Mouse (Mus musculus): ENCODE data around the gene Acp4.
"Not testable (repeated sequence)": the region's sequence is repeated elsewhere in the genome, so short reads cannot be mapped to it uniquely, and the experiment has no call there.

The Acp4 gene

DNA sequence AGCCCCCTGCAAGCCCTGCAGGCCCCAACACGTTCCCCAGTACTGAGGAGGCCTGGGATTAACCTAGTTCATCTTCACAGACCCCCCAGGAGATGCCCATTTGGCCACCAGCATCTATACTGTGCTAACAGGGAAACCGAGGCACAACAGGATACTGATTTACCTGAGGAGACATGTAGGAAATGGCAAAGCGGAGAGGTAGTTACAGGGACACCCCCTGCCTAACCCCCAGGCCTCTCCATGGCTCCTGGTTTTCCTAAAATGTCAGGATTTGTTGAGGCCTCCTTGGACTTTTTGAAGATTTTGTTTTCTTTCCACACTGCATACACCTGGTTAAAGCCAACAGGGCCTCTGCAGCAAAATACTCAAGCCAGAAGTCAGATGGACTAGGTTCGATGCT is at the start of gene Acp4:
TSS of gene Acp4 (minus strand) at position 101 of the 400 bp plus-strand sequence.
- no peak for DNase-seq

- DNase-seq = peak; percentile 39
These were observed 49.5 kb upstream of the Acp4 start, which contains the start of gene Clec11a for GRCm38 (mm10) chr7:44306516-44307240. TSS of gene Clec11a (minus strand) at chr7:44306902.

DNA sequence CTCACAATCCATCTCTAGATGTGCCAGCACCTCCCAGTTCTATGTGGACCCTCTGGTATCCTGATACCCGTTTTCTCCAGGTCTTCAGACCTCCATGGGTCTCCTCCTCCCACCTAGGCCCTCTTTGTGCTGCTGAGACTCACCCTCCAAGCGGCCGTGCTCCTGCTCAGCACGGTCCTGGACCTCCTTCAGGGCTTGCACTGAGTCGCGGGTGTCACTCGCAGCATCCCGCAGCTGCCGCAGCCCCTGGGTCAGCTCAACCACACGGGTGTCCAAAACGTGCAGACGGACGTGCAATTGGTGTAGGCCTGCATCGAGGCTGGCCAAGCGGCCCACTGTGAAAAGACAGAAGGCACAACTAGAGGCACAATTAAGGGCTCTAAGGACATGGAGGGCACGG is 48.5 kb upstream of the Acp4 start:
- DNase-seq = no peak

DNA sequence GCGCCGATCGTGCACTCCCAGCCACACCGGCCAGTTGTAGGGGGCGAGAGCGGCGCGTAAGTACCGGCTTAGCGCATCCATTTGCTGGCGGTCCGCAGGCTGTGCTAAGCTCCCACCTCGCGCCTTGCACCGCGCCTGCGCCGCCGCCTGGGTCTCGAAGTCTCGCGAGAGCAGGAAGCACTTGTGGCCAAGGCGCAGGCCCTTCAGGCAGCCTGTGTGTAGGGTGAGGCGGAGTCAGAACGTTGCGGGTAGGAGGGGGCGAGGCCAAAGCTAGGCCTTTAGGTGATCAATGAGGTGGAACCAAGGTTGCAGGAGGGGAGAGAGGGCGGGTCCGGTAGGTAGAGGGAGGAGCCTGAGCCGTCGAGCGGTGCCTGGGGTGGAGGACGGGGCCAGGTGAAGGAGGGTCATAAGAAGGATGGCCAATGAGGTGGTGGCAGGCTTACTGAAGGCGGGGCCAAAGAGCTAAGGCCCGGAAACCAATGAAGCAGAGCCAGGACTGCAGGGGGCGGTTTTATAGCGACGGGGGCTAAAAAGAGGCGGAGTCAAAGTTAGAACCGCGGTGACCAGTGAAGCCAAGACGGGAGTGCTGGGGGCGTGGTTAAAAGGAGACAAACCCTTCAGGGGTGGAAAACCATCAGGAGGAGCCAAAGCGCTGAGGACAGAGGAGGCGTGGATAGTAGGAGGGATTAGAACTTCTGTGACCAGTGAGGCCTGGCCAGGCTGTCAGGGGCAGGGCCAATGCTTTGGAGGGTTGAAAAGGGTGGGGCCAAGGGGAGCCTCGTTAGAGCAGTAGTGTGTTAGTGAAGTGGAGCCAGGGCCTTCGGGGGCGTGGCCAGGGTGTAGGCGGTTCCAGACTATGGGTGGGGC is 47.8 kb upstream of the Acp4 start:
- peak; percentile 97 for DNase-seq

DNA sequence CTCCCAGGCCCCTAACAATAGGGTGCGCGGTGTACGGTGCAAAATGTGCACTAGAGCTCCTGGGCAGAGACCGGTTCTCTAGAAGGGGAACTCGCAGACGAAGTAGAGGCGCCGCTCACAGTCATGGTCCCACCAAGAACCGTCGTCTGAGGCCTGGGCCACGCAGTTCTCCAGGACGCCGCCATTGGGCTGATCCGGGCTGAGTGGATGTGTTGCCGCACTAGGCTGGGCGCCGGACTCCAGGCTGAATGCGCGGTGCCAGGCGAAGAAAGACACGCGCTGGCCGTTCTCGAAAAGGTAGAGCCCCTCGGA is 47.2 kb upstream of the Acp4 start:
- DNase-seq = no peak

GRCm38 (mm10) chr7:44303346-44304340 is 46.5 kb upstream of the Acp4 start:
- DNase-seq = no peak

DNA sequence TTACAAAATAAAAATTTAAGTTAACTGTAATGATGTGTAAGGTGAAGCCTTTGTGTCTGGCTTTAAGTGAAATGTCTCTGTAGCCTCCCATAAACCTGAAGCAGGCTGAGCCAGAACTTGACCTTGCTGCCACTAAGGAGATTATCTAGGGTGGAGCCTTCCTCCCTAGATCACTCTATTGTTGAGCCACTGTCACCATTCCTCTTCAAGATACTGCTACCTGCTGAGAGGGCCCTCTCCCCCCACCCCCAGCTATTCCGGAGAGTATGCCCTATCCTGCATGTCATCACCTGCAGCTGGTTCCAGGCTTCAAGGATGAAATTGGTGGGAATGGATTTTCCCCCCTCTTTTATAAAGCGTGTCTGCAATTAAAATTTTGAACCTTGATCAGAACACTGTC is 40.3 kb upstream of the Acp4 start:
- DNase-seq = not testable (repeated sequence)

DNA sequence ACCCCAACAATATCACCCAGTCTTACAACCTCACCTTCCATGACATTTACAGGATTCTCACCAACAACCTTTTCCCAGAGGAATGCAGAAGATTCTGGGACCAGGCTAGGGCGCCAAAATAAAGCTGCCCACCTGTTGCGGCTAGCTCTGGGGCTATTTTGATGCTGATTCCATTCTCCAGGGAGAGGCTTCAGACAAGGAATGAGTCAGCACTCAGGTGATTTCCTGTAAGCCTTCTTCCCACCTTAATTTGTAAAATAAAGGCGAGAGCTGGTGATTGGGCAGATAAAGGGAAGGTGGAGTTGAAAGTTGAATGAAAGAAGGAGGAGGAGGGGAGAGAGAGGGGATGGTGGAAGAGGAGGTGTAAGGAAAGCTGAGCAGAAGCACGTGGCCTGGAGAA is 34.2 kb upstream of the Acp4 start:
- no peak for DNase-seq

GRCm38 (mm10) chr7:44290986-44291385 is 33.8 kb upstream of the Acp4 start:
- DNase-seq = no peak

- DNase-seq = no peak
These were observed 30.6 kb upstream of the Acp4 start for GRCm38 (mm10) chr7:44287760-44288159.

DNA sequence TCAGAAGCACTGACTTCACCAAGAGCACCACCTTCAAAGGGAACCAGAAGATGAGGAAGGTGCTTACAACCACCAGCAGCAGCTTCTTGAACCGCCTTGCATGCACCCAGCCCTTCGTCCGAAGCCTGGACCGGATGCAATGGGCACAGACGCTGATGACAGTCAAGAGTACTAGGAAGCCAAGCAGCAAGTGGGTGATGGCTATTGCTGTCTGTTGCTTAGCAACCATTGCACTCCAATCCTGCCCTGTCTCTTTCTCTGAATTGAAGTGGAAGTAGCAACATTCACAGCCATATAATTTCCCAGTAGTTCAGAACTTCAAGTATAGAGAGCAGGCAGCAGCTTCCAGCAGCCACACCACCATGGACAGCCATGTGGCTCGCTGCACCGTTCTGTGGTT is 24.4 kb upstream of the Acp4 start:
- DNase-seq = no peak

DNA sequence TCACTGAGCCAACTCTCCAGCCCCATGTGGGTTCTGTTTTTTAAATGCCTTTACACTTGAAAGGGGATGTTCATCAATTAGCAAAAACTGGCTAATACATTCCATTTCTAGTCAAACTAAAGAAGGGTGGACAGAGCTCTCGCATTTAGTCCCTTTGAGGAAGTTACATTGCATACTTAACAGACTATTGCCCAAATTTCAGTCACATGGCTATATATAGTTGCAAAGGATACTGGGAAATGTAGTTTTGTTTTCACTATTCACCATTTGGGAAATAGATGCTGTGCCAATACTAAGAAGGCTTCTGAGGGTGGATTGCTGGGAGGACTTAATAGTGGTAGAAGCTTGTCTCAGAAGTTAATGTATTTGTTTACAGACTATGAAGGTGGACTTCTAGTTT is 23.8 kb upstream of the Acp4 start:
- DNase-seq = no peak

GRCm38 (mm10) chr7:44277250-44277622 is 20.1 kb upstream of the Acp4 start:
- DNase-seq = peak; percentile 24

DNA sequence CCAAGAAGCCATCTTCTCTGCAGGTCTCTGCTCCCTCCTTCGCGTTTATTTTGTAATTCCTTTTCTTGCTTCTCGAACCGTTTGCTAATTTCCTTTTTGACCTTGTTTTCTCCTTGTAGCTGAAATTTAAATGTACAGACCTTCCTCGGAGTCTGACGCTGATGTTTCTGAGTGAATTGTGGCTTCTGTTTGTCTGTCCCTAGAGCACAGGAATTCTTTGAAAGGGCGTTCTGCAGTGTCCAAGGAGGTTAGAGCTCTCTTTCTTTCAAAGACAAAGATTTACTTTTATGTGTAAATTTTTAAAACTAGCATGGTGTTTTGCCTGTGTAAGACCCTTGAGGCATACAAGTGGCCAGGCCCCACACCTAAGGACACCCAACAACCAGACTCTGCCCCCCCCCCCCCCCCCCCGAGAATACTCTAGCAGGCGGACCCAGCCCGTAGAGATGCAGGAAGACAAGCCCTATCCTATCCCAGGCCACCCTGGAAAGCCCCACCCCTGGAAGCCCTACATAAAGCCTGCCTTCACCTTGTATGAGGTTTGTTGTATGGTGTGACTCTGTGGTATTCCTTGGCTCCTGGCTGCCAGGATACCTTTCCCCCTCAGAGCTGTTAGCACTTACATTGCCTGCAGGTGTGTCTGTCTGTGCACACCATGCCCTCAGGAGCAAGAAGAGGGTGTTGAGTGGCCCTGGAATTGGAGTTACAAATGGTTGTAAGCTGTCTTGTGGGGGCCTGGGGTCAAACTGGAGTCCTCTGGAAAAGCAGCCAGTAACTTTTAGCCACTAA is 19.5 kb upstream of the Acp4 start:
- DNase-seq = no peak

GRCm38 (mm10) chr7:44275546-44275945 is 18.4 kb upstream of the Acp4 start:
- DNase-seq = no peak

DNA sequence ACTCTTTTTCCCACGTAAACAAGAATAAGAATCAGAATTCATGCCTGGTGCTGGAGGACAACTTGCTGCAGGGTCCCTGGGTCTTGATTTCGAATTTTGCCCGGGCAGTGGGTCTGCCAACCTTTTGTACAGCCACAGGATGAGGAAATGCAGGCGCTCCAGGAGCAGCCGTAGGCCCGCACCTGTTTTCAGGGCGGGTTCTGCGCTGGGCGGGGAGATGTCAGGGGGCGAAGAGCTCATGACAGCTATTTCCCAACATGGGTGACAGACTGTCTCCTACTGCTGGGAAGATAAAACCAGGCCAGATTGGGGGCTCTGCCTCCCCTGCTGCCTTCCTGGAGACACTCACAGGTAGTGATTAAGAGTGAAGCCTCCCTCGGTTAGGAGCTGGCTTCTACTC is 16.9 kb upstream of the Acp4 start:
- DNase-seq = no peak

GRCm38 (mm10) chr7:44273446-44273845 is 16.3 kb upstream of the Acp4 start:
- DNase-seq = no peak

- no peak for DNase-seq
These were observed 15.4 kb upstream of the Acp4 start for GRCm38 (mm10) chr7:44272546-44272945.

GRCm38 (mm10) chr7:44271309-44271708 is 14.1 kb upstream of the Acp4 start:
- DNase-seq = no peak

- no peak for DNase-seq
These were observed 12.2 kb upstream of the Acp4 start for GRCm38 (mm10) chr7:44269397-44269796.

GRCm38 (mm10) chr7:44268117-44268516 is 10.9 kb upstream of the Acp4 start:
- DNase-seq = no peak

Measured in kidney, postnatal 10 days (tissue).